Mouse (Mus musculus) thymus, postnatal 10 days (tissue): Measurements from ENCODE around the gene Hrg.
"Not testable (repeated sequence)": the region's sequence is repeated elsewhere in the genome, so short reads cannot be mapped to it uniquely, and the experiment has no call there.

Experiments
- DNase-seq, 2 experiments: peaks; one replicate each; pipeline ENCODE4 v3.0.0; 2021; ENCODE audit warnings: low spot score in 2 of 2

Hrg gene

DNA sequence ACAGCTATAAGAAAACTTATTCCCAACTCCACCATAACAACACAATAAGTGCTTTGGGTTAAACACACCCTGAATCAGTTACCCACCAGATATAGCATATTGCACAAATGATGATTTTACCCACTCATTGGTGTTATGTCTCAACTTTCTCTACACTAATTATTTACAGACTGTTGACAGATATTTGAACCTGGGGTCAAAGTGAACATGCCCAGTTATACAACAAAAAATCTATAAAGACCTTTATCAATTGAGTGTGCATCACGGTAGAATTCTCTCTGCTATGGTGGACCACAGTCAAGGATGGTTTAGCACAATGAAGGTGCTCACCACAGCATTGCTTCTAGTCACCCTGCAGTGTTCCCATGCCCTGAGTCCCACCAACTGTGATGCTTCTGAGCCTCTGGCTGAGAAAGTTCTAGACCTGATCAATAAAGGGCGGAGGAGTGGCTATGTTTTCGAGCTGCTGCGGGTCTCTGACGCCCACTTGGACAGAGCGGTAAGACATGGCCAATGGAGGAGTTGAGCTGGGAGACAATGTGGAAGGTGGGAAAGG, at the start of gene Hrg:
Gene Hrg (plus strand): TSS at position 233 of the 556 bp plus-strand sequence.
- DNase-seq = no peak

DNA sequence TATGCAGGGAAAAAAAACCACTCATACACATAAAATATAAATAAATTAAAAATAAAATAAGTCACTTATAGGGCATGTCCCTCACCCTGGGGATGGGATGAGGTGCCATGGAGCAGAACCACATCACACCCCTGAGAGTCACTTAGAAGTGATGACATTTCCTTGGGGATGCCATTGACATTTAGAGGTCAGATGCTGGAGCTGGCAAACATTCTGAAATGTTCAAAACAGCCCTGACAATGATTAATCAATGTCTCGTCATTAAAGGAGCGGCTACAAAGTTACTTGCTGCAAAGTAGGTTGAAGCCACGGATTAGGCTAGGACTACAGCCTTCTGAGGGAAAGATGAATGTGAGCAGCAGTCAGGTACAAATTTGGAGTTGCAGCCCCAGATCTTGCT, 49.5 kb upstream of the Hrg start:
- DNase-seq = no peak

DNA sequence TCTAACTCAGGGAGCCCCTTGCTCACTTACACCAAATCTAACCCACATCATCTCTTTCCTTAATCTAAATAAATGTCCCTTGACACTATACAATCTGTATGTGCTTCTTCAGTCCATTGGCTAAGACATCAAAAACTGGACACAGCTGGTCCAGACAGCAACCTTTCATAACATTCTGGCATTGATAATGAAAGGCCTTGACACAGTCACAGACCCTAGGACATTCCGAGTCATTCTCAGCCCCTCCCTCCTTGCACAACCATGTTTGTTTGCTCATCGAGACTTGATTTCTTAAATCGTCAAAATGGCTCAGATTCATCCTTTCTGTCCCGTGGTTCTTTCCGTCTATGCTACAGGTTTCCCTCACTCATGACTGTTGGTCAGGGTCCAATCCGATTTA, 41.6 kb upstream of the Hrg start:
- no peak for DNase-seq

DNA sequence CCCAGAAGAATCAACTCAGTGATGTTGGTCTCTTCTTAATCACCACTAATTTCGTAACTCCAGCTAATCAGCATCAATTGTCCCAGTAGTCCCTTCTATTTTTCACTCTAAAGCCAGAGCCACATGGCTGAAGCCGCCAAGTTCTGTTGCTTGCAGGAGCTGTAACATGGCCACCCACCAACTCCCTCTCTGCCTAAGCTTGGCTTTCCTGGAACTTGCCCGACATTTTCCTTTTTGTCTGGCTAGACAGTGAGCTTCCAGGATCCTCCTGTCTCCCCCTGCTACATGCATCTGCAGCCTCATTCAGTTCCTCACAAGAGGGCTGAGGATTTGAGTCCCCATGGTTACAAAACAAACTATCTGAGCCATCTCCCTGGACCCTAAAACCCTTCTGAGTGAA, 38.9 kb upstream of the Hrg start:
- DNase-seq = no peak

DNA sequence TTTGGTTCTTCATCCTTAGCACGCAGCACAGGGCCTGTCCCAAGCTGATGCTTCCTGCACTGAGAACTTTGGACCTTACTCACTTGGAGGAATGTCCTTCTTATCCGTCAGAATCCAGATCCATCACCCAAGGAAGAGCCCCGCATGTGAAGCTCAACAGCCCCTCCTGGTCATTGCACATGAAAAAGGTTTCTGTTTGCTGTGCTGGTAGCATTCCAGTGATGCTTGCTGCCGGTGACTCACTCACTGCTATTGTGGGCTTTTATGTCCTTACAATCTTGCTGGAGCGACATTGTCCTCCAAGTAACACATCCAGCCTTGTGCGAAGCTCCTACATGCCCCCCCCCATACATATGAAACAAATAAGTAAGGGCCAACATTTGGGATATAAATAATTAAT, 38.0 kb upstream of the Hrg start:
- DNase-seq = no peak

DNA sequence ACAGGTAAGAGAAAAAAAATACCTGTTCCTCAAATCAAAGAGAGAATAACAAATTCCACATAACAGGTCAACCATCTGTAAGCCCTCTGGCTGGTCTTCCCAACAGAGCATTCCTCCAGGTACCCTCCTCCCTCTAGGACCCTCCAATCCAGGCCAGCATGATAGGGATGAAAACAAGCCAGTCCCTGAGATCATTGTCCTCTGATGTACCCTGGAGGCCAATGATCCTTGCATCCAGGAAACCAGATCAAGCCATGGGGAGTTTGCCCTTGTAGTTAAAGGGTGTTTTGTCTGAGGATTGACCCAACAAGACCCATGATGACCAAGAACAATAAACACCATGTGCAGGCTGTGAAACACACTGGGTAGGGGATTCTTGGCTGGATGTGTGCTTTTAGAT, 36.6 kb upstream of the Hrg start:
- no peak for DNase-seq

DNA sequence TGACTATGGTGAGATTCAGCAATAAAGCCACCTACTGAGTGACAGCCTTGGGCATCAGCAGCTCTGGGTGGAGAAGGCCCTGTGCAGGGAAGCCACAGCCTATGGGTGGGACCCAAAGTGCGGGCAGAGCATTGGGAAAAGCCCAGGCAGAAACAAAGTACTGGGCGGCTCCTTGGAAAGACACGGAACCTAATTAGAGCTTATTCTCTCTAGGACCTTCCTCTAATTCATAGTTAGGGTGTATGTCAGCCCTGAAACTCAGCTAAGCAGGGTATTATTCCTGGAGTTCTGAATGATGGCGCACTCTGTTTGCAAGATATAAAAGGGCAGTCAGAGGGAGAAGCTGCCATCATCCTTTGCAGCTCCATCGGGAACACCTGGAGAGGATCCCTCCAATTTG, 32.8 kb upstream of the Hrg start, which contains the start of gene Fetub:
Gene Fetub (plus strand): TSS at position 301 of the 400 bp plus-strand sequence.
- DNase-seq = no peak

DNA sequence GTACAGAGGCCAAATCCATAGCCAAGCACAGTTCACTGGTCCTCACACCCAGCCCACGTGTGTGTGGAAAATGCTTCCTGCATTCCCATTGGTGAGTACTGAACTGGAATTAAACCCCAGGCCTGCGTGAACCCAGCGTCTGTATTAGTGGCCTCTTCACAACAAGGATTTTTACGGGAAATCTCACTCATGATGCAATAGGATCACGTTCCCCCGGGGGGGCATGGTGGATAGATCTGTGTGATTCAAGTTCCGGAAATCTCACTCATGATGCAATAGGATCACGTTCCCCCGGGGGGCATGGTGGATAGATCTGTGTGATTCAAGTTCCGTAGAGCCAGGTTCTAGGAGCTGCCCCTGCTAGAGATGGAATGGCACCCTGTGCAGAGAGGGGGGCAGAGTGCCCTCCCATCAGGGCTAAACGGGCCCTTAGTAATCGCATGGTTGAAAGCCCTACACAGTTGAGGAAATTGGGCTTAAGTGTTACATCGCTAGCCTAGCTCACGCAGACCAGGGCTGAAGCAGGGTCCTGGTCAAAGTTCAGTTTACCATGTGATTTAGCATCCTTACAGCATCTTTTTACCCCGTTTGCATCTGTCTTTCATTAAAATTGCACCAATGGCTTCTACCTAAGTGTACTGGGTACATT, 32.1 kb upstream of the Hrg start:
- DNase-seq = no peak

DNA sequence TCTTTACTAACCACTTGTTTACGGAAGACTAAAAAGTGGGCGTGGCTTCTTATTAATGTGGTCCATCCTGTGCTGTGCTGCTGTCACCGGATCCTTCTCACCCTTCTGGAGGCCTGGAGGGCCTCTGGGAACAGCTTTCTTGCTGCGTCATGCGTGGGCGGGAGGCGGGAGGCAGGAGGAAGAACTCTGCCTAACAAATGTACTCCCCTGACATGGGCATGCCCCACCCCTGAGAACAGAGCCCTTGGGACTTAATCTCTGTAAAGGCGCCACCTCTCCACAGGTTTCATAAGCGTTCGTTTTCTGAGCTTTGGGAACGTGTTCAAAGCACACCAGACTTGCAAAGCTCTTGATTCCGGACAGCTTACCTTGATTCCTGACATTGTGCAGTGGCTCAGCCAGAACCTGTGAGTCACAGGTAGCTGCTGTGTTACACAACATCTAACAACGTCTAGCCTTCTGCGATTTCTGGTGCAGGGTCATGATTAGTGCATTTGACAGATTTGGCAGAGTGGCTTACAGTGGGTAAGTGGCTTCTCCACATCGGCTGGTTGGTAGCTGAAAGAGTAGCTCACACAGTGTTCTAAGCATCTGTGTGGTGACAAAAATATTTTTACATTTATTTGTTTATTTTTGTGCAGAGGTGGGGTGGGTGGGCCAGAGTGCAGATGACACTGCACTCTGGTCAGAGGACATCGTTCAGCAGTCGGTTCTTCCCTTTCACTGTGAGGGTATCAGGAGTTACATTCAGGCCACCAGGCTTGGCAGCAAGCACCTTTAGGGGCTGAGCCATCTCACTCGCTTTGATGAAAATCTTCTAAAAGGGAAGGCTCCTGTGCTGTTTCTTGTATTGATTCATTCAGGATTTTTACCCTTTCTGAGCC, 30.7 kb upstream of the Hrg start:
- DNase-seq = no peak

DNA sequence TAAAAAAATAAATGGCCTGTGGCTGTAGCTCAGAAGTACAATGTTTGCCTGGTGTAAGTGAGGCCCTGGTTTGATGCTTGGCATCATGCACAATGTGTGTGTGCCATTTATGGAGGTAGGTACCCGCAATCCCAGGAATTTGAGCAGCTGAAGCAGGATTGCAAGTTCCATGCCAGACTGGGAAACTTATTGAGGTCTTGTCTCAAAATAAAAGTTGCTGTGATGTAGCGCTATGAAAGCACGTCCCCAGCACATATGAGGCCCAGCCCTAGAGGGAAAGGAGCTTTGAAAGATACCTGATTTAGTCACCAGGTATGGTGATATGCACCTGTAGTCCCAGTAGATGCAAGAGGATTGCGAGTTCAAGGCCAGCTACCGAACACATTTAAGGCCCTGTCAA, 29.1 kb upstream of the Hrg start:
- DNase-seq = no peak

DNA sequence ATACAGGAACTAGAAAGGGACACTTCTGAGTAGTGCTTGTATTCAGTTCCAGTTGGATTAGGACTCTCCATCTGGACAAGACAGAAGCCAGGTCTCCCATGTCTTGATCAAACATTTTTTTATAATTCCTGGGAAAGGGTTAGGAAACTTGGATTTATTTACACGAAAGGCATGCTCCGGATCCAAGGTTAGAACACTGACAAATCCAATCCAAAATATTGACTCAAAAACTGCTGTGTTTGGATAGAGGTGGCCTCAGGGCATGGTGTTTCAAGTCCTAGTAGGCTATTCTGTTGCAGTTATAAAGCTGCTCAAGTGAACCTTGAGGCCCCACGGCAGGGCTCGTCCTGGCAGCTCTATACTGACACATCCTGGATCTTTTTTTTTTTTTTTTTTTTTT, 28.4 kb upstream of the Hrg start:
- no peak for DNase-seq

DNA sequence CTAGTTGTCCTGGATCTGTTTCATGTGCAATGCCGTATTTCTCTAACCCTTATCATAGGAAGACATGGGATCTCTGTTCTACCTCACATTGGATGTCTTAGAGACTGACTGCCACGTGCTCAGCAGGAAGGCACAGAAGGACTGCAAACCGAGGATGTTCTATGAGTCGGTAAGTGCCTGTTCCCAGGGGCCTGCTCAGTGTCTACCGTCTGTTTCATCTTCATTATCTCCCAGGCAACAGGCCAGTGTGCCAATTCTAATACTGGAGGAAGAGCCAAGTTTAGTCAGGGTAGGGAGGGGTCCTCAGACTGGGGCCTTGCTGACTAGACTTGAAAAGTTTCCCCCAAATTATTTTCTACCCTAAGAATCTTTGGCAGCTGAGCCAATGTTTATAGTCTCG, 21.3 kb upstream of the Hrg start:
- DNase-seq = no peak

DNA sequence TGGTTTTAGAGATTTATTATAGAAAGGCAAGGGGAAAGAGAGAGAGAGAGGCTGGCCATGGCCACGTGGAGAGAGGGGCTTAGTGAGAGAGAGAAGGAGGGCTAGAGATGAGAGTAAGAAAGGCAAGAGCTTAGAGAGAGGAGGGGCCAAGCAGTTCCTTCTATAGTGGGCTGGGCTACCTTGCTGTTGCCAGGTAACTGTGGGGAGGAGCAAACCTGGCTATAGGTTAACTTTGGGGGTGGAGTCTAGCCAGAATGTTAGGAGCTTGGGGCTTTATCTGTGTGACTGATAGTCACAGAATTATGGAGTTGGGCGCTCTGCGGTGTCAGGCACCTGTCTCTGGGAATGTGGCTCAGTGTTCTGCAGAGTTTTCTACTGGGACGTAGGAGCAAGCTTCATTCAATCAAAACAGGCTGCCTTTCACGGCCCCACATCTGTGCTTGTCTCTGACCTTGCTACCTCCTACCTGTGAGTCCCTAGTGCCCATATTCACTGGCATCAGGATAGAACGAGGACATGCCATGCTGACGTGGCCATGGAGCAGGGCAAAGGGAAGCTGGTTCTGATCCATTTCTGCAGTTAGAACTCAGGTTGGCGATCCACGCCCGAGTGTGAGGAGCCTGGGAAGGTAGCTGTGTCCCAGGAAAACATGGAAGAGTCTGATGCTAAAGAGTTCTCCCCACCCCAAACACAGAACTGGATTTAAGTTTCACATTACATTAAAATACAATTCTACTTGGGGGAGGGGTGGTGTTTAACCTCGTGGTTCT, 19.3 kb upstream of the Hrg start:
- no peak for DNase-seq

DNA sequence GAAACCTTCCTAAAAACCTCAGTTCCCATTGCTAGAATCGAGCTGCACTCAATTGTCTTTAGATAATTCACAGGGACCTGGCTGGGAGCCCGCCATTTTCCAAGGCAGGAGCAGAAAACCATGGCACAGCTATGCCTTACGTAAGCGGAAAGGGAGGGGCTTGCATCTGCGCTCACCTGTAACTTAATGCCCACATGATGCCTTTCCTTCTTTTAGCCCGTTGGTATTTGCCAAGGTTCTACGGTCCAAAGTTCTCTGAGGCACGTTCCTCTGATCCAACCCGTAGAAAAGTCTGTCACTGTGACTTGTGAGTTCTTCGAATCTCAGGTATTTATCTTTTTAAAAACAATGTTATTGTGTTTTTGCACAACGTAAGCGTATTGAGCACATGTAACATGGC, 13.2 kb upstream of the Hrg start:
- no peak for DNase-seq

DNA sequence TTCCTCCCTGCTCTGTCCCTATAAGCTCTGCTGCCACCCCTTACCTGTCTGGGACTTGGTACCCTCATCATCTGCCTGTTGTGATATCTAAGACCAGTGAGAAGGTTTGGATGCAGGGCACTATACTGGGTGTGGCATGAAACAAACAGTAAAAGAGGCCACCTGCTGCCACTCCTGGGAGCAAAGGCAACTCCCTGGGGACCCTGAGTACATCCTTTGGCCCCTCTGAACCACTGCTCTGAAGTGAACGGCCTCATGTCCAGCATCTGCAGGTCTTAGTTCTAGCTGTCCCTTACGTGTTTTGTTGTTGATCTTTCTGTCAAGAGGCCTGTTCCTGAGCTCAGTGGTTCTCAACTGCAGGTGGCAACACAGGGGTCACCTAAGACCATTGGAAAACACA, 12.3 kb upstream of the Hrg start:
- no peak for DNase-seq

DNA sequence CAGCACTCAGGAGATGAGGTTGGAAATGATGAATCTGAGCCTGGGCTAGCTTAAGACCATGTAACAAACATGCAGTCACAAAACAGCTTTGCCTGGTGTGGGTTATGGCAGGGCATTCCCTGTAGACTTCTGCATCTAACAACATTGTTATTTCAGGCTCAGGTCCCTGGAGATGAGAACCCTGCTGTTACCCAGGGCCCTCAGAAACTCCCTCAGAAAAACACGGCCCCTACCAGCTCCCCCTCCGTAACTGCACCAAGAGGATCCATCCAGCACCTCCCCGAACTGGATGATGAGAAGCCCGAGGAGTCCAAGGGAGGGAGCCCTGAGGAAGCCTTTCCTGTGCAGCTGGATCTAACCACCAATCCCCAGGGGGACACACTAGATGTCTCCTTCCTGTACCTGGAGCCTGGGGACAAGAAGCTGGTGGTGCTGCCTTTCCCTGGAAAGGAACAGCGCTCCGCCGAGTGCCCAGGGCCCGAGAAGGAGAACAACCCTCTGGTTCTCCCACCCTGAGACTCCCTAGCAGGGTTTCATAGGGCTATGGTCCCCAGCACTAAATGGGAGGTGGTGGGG, 11.7 kb upstream of the Hrg start:
- DNase-seq = no peak

DNA sequence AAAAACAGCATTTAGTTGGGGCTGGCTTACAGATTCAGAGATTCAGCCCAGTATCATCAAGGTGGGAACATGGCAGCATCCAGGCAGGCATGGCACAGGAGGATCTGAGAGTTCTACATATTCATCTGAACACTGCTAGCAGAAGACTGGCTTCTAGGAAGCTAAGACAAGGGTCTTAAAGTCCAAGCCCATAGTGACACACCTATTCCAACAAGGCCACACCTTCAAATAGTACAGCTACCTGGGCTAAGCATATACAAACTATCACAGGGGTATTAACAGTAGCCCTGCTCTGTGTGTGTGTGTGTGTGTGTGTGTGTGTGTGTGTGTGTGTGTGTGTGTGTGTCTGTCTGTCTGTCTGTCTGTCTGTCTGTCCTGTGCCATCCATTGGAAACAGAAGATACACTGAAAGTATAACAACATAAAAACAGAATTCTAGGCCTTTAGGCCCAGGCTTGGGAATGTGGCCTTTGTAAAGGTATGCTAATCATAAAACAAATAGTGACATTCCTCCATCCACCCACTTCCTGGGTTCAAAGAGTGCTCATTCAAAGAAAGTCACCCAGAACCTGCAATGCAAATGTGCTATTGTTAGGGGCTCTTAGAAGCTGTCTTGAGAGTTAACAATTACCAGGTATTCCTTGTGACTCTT, 8.9 kb upstream of the Hrg start:
- DNase-seq = not testable (repeated sequence)

DNA sequence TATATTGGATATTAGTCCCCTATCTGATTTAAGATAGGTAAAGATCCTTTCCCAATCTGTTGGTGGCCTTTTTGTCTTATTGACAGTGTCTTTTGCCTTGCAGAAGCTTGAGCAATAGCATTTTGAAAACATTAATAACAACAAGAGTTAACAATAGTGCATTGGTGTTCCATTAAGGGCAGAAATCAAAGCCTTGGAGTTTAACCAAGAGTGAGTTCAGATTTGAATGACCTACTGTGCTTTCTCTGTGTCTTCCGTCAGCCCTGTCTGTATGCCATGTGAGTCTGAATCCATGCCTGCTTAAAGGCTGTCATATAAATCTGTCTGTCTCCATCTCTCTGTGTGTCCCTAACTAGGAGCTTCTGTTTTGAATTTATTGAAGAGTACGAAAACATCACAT, 3.5 kb upstream of the Hrg start:
- DNase-seq = no peak

DNA sequence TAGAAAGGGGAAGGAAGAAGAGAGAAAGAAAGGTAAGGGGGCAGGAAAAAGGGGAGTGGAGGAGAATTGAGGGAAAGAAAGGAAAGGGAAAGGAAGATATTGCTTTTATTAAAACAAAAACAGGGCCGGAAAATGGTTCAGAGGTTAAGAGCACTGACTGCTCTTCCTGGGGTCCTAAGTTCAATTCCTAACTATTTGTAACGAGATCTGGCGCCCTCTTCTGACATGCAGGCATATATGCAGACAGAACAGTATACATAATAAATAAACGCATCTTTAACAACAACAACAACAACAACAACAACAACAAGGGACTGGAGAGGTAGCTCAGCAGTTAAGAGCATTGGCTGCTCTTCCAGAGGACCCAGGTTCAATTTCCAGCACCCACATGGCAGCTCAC, 2.2 kb downstream of the Hrg start:
- no peak for DNase-seq

DNA sequence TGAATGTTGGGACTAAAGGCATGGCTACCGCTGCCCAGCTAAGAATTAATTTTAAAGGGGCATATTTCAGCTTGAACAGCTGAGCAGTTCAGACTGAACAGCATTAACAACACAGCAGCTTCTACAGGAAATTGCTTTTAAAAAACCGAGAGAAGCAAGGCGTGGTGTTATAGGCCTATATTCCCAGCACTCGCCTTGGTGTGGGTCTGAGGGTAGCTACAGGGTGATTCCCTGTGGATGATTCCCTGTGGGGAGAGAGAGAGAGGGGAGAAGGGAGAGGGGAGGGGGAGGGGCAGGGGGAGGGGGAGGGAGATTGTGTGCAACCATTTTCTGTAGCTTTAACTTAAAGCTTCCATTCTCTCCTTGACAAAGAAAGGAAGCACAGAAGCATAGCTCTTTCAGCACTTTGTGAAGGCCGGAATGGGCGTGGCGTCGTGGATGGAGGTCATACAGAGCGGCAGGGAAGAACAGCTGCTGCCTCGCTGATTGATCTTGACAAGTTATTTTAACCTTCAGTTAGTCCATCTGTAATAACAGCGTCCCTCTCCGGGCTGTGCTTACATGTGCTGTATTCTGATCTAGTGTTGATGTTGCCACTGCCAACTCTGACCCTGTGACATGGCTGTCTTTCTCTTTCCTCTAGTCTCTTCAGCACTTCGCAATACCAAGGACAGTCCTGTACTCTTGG, 4.7 kb downstream of the Hrg start:
- DNase-seq = no peak

DNA sequence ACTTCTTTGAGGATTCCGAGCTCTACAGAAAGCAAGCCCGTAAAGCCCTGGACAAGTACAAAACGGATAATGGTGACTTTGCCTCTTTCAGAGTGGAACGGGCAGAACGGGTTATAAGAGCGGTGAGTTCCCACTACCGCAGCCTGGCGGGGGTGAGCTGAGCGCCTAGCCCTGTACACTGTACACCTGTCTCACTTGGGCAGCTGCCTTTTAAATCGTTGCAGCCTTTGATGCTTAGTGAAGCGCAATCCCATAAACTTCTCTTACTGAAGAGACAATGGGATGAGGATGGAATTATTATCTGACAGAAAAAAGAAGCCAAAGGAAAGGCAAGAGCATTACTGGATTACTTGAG, 5.2 kb downstream of the Hrg start:
- DNase-seq = no peak
